Mouse (Mus musculus): ENCODE data around the gene Tnrc6a. TPM values are rescaled to one million over a fixed set of nuclear protein-coding genes. Genes with fewer than 3 reads are reported as not detected.
A peak's percentile ranks its signal among the peaks of the same experiment; 100 is the strongest.
"Not testable (repeated sequence)": the region's sequence is repeated elsewhere in the genome, so short reads cannot be mapped to it uniquely, and the experiment has no call there.

The Tnrc6a gene
- total RNA-seq (2021) = 10 to 100 TPM; 70.3 to 76.4 TPM
- long read RNA-seq, experiment 1, partial matches to known transcripts = 6 of 6 reads
- long read RNA-seq, experiment 1, other reads (novel, unspliced or antisense) = 0 of 6 reads
- long read RNA-seq, experiment 2, partial matches to known transcripts = 21 of 30 reads
- long read RNA-seq, experiment 2, other reads (novel, unspliced or antisense) = 9 of 30 reads

GRCm38 (mm10) chr7:123123665-123124298, at the start of gene Tnrc6a:
TSS of gene Tnrc6a (plus strand) at chr7:123123885.
- DNase-seq (ENCODE audit: low spot score in 2 of 2) = peak; percentile 88 to 94

- DNase-seq (ENCODE audit: low spot score in 2 of 2) = no peak
Measured at GRCm38 (mm10) chr7:123082236-123082635, 41.4 kb upstream of the Tnrc6a start.

GRCm38 (mm10) chr7:123083441-123084123, 40.1 kb upstream of the Tnrc6a start:
- no peak for DNase-seq (ENCODE audit: low spot score in 2 of 2)

DNA sequence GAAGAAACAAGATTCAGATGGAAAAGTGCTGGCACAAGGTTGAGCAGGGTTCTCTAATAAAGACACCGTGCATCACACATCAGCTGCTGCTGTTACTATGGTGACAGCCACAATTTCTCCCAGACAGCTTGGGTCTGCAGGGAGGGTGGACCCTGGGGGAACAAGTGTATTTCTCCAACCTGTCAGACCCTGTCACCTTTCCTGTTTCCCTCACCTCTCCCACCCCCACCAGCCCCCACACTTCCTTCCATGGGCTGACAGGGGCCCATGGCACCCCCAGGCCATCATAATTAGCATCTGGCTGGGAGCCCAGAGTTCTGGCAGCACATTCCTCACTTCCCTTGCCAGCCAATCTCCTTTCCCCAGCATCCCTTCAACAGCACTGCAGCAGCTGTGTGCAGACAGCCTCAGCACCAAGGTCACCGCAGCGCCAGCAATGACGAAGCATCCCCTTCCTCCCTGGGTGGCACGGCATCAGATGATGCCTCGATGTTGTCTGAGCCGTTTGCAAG, 39.4 kb upstream of the Tnrc6a start:
- no peak for DNase-seq (ENCODE audit: low spot score in 2 of 2)

GRCm38 (mm10) chr7:123084708-123085107, 39.0 kb upstream of the Tnrc6a start:
- DNase-seq (ENCODE audit: low spot score in 2 of 2) = no peak

DNA sequence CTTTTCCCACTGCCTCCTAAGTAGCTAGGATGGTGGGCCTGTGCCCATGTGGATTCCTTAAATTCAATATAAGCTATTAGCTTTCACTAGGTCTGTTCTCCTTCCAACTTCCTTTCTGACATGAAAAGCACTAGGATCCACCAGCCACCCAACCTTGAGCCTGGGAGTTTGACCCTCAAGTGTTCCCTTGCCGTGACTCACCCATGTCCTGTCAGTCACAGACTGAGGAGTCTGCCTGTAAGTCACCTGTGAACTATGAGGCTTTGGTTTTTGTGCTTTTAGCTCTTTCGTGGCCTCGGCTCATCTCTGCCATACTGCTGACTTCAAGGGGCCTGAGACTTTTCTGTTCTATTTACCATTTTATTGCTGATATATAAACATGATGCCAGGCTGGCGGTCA, 34.8 kb upstream of the Tnrc6a start:
- DNase-seq (ENCODE audit: low spot score in 2 of 2) = no peak

DNA sequence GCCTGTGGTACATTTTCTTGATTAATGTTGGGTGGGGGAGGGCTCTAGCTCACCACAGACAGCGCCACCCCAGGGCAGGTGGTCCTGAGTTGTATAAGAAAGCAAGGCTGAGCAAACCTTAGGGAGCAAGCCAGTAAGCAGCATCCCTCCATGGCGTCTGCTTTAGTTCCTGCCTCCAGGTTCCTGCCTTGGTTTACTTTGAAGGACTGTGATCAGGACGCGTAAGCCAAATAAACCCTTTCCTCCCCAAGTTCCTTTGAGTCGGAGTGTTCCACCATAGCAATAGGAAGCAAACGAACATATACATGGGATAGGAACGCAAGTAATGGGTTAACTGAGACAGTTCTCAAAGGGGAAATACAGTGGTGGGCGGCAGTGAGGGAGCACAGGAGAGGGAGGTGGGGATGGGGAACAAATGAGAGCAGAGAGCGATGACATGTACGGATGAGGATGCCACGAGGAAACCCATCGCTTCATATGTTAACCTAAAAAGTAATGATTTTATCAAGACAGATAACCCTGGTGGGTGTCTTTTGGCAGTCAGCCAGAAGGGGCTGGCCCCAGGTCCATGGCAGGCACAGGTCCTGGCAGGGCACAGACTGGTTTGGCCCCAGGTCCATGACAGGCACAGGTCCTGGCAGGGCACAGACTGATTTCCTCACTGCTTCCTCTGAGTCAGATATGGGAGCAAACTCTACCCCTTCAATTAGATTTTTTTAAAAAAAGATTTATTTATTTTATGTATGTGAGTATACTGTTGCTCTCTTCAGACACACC, 27.2 kb upstream of the Tnrc6a start:
- no peak for DNase-seq (ENCODE audit: low spot score in 2 of 2)

GRCm38 (mm10) chr7:123097891-123098750, 25.6 kb upstream of the Tnrc6a start:
- peak in 1 of 2 experiments; percentile 50 for DNase-seq (ENCODE audit: low spot score in 2 of 2)

DNA sequence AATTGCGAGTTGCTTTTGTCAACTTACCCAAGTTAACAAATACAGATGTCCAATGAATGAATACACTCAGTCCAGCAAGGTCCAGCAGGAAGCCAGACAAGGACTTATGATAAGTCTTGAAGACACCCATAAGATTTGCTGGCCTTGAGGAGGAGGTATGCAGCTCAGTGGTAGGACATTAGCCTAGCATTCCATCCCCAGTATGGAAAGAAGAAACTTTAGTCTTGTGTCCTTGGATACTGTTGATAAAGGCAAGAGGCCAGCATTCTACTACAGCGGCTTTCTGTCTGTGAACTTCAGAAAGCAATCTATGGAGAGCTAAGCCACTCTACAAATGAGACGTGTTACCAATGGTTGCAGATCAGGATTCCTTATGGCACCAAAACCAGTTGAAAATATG, 22.4 kb upstream of the Tnrc6a start:
- DNase-seq (ENCODE audit: low spot score in 2 of 2) = no peak

GRCm38 (mm10) chr7:123105381-123105780, 18.3 kb upstream of the Tnrc6a start:
- not testable (repeated sequence) for DNase-seq (ENCODE audit: low spot score in 2 of 2)

DNA sequence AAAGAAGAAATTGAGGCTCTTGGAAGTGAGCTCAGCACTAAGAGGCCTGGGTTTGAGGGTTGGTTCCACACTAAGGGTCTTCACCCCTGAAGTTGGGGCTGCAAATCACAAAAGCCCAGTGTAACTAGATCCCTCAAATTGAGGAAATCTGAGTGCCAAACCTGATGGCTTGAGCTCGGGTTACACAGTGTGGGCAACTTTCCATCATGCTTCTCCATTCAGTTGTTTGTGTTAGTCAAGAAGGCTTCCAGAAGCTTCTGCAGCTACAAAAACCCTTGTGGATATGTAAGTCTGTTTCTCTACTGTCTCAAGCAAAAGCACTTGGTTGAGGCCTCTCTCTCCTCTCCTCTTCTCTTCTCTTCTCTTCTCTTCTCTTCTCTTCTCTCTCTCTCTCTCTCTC, 17.8 kb upstream of the Tnrc6a start:
- no peak for DNase-seq (ENCODE audit: low spot score in 2 of 2)

DNA sequence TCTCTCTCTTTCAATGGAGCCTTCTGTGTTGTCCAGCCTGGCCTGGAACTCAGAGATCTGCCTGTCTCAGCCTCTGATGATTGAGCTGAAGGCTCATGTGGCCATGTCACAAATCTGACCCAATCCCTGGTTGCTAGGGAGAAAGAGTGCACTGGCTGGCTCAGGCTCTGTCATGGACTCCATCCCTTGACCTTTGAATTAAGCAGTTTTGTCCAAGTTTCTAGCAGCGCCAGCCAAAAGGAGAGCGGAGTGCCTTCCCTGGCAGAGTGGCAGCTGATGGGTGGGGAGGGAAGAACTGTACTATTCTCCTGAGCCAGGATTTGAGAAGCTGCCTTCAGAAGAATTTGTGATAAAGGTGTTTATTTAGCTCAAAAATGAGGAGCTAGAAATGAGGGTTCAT, 17.4 kb upstream of the Tnrc6a start:
- DNase-seq (ENCODE audit: low spot score in 2 of 2) = no peak

GRCm38 (mm10) chr7:123108058-123109055, 15.3 kb upstream of the Tnrc6a start:
- no peak for DNase-seq (ENCODE audit: low spot score in 2 of 2)

DNA sequence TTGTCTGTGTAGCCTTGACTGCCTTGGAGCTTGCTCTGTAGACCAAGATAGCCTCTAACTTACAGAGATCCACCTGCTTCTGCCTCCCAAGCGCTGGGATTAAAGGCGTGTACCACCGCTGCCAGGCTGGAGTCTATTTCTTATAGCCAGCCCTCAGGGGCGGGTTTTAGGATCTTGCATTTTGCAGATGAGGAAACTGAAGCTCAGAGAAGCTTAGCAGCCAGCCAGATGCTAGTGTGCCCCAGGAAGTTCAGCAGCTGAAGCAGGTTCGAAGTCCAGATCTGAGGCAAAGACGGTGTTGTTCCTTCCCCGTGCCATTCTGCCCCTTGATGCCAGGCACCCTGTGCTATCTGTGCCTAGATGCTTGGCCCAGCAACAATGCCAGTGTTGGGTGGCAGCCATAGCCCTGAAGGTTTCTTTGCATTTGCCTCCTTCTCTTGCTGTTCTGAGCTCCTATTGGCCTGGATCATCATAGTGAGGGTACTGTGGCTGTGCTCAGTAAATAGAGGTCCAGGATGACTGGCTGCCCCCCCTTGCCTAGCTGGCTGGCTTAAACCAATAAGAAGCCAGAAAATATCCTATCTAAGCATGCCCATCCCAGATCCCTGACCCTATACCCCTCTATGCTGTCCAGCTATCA, 14.2 kb upstream of the Tnrc6a start:
- no peak for DNase-seq (ENCODE audit: low spot score in 2 of 2)

- DNase-seq (ENCODE audit: low spot score in 2 of 2) = peak in 1 of 2 experiments; percentile 17
Measured at GRCm38 (mm10) chr7:123110135-123110534, 13.6 kb upstream of the Tnrc6a start.

- no peak for DNase-seq (ENCODE audit: low spot score in 2 of 2)
Measured at GRCm38 (mm10) chr7:123113590-123113989, 10.1 kb upstream of the Tnrc6a start.

DNA sequence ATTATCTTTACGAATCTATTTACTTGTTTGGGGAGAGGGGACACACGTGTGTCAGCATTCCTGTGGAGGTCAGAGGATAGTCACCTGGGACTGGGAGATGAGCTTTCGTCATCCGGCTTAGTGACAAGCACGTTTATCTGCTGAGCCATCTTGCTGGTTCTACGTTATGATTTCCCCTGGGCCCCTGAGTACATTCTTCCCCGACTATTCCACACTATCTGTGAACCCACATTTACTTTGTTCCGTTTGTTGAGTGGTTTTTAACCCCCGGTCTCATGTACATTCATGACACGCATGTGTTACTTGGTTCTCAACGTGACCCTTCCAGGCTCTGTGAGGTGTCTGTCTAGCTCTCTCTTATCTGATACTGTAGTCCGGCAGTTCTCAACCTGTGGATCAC, 6.9 kb upstream of the Tnrc6a start:
- DNase-seq (ENCODE audit: low spot score in 2 of 2) = no peak

DNA sequence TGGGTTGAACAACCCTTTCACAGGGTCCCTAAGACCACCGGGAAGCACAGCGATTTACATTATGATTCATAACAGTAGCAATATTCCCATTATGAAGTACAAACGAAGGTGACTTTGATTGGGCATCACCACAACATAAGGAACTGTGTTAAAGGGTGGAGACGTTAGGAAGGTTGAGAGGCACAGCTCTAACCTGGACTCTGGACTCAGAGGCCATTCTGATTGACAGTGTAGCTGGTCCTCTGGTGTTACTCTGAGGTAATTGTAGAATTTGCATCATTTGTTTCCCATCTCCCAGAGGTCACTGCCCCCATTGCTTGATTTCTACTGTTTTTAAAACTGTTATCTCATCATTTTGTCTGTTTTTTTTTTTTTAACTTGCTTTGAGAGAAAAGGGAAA, 6.5 kb upstream of the Tnrc6a start:
- no peak for DNase-seq (ENCODE audit: low spot score in 2 of 2)

GRCm38 (mm10) chr7:123120516-123120915, 3.2 kb upstream of the Tnrc6a start:
- no peak for DNase-seq (ENCODE audit: low spot score in 2 of 2)
